ENCODE assay signal across 31 mouse cellular contexts in genomic region chr15:55975843-55976242, GRCm38 (mm10).
DNase-seq lines count a peak whose midpoint lies in the region; ATAC-seq and TF ChIP-seq lines count a peak whose summit lies in the region.
"Had no signal": no experiment of that assay in that cellular context is flagged by ENCODE, and none has a peak within 500 bp of the region (broad histone marks: within the 10 kb centered on the region; RNA-seq: fewer than 3 reads in every experiment).

No protein-coding gene starts in this region.

- H3K9ac ChIP-seq in midbrain, embryonic 16.5 days (ENCODE audit: low read depth, low read length), result no peak overlapping the region
- H3K9ac ChIP-seq: heart, embryonic 13.5 days; hindbrain, embryonic 15.5 days; limb, embryonic 15.5 days; liver, embryonic 13.5 days; neural tube, embryonic 12.5 days had no signal

- 50% methylated on average over 14 of the region's 14 CpGs for WGBS in midbrain, embryonic 16.5 days

- no peaks in the 10 kb centered on the region; the same call in 1 of the 2 replicates for H3K4me1 ChIP-seq in midbrain, embryonic 16.5 days (ENCODE audit: control insufficient read depth, insufficient read depth, low read length)
- H3K4me1 ChIP-seq: heart, embryonic 13.5 days; hindbrain, embryonic 15.5 days; limb, embryonic 15.5 days; liver, embryonic 13.5 days; neural tube, embryonic 12.5 days had no signal

- H3K36me3 ChIP-seq in midbrain, embryonic 16.5 days (ENCODE audit: control insufficient read depth, insufficient read depth, low read length), result no peaks in the 10 kb centered on the region
- H3K36me3 ChIP-seq: heart, embryonic 13.5 days; hindbrain, embryonic 15.5 days; limb, embryonic 15.5 days; liver, embryonic 13.5 days; neural tube, embryonic 12.5 days had no signal

- TF ChIP-seq POLR2A in brain, embryonic 14.5 days (IDR thresholded peaks at IDR 0.05; ENCODE audit: borderline replicate concordance, extremely low read depth, insufficient read depth, insufficient read length, poor library complexity, severe bottlenecking), result no peak

- ATAC-seq in midbrain, embryonic 16.5 days, result no peak
- ATAC-seq: activated CD4-positive, CD25-positive, alpha-beta regulatory T cell, adult 4 months; forebrain, embryonic 14.5 days; lung, postnatal 0 days had no signal

- TF ChIP-seq CTCF in brain, embryonic 14.5 days (IDR thresholded peaks at IDR 0.05; ENCODE audit: borderline replicate concordance, extremely low read depth, insufficient read depth, insufficient read length), result no peak

- H3K4me2 ChIP-seq in midbrain, embryonic 16.5 days (ENCODE audit: low read length), result peak overlapping the region; percentile 41
- H3K4me2 ChIP-seq: heart, embryonic 13.5 days; hindbrain, embryonic 15.5 days; limb, embryonic 15.5 days; liver, embryonic 13.5 days; neural tube, embryonic 12.5 days had no signal

- no peaks in the 10 kb centered on the region for H3K9me3 ChIP-seq in midbrain, embryonic 16.5 days (replicated peaks; ENCODE audit: control insufficient read depth, low read length, poor library complexity, severe bottlenecking)
- H3K9me3 ChIP-seq: heart, embryonic 13.5 days; hindbrain, embryonic 15.5 days; limb, embryonic 15.5 days; liver, embryonic 13.5 days; neural tube, embryonic 12.5 days had no signal

- peak; percentile 4 for DNase-seq in embryo, embryonic 10.5 days (ENCODE audit: low spot score)
- no peak for DNase-seq in embryo, embryonic 11 days
- DNase-seq in left cerebral cortex, postnatal 4 days, result peak; percentile 2
- no peak for DNase-seq in left cerebral cortex, adult 11 months (ENCODE audit: low spot score)
- DNase-seq in brain, embryonic 14.5 days (ENCODE audit: low read depth), result peak; percentile 21
- no peak for DNase-seq in cerebellum, postnatal 25 days
- no peak for DNase-seq in cerebellum, adult 11-12 months
- DNase-seq: adrenal gland, adult 2 months; adrenal gland, postnatal 36 days; cerebellum, adult 8-10 months; cerebellum, postnatal 36 days; heart, postnatal 10 days; kidney, adult 2 months; layer of hippocampus, postnatal 36 days; liver, embryonic 13.5 days; lung, adult 18-20 months; lung, postnatal 4 days; right cerebral cortex, adult 18-20 months; spleen, adult 18-20 months; thymus, postnatal 36 days had no signal

- no peak overlapping the region for H3K27ac ChIP-seq in midbrain, embryonic 16.5 days (ENCODE audit: low read length)
- H3K27ac ChIP-seq: heart, embryonic 13.5 days; hindbrain, embryonic 15.5 days; kidney, postnatal 0 days; limb, embryonic 15.5 days; liver, embryonic 13.5 days; neural tube, embryonic 12.5 days had no signal

- H3K4me3 ChIP-seq in midbrain, embryonic 16.5 days (ENCODE audit: low read depth, low read length), result no peak overlapping the region
- H3K4me3 ChIP-seq: heart, embryonic 13.5 days; hindbrain, embryonic 15.5 days; limb, embryonic 15.5 days; liver, embryonic 13.5 days; megakaryocyte, embryonic 14.5 days; neural tube, embryonic 12.5 days had no signal

- H3K27me3 ChIP-seq in midbrain, embryonic 16.5 days (ENCODE audit: control insufficient read depth, insufficient read depth, low read depth, low read length), result no peaks in the 10 kb centered on the region
- H3K27me3 ChIP-seq: CH12.LX; heart, embryonic 13.5 days; hindbrain, embryonic 15.5 days; limb, embryonic 15.5 days; liver, embryonic 13.5 days; neural tube, embryonic 12.5 days had no signal

- intact Hi-C loops in left cerebral cortex, postnatal 4 days (cut with DNase I), result no loop called here

Comparison
In these comparisons a context has a peak if more than half of its experiments do, and no peak if none do; other contexts are left out.
1. DNase-seq: peak in embryo, embryonic 10.5 days (single experiment), left cerebral cortex, postnatal 4 days (single experiment) and brain, embryonic 14.5 days (single experiment); none in embryo, embryonic 11 days (single experiment), left cerebral cortex, adult 11 months (single experiment), cerebellum, postnatal 25 days (0 of 2) and cerebellum, adult 11-12 months (single experiment).